Mouse (Mus musculus) induced T-regulatory cell, adult 2 months (primary cell): ENCODE results near the gene Dapl1.

Experiments
- DNase-seq: peaks from one replicate; pipeline ENCODE4 v3.0.0-alpha.2; 2012; ENCODE audit warnings: low read depth

Dapl1 gene

GRCm38 (mm10) chr2:59539796-59540195, 55.3 kb downstream of the Dapl1 start:
- DNase-seq = no peak

GRCm38 (mm10) chr2:59541121-59541887, 56.9 kb downstream of the Dapl1 start:
- peak; percentile 85 for DNase-seq

DNA sequence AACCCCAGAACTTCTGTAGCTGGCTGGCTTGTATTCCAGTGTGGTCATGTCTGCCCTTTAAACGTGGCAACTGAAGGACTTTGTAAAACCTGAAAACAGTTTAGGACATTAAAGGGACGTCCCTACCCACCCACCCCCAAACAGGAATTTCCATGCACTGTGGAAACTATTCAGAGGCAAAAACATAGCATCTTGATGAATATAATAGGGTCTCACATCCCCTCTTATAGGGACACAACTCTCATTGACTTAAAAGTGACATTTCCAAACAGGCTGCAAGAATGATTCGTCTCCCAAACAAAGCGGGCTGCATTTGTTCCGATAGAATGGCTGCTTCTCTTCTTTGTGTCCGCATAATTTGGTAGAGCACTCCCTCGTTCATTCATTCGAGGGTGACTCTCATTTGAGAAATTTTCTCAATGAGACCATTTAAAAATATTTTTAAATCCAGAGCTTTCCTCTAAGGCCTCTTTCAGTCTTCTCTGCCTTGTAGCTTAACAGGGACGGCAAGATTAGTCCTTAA, 59.2 kb downstream of the Dapl1 start:
- no peak for DNase-seq

DNA sequence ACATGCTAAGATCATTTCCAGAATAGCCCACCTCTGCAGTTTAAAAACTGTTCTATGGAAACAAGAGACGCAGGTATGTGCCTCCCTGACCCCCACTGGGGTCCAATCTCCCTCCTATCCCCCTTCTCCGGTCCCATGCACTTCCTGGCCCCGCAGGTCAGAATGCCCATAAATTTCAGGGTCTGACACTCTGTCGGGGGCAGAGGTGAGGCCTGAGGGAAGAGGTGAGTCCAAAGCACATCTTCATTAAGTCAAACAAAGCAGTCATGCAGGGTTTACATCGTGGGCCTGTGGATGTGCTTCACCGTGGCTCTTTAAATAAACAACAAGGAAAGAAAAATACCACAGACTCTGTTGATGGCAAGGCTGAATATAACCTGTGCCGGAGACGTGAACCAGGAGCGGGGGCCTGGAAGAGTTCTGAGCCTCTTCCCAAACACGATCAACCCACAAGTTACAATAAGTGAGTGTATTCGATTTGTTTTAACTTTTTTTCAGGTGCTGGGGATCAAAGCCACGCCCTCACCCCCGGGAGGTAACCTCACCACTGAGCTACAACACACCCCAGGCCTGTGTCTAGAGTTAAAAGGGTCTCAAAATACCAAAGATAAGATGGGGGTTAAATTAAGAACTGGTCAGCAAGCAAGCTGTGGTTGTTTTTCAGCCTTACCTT, 59.9 kb downstream of the Dapl1 start:
- no peak for DNase-seq

- DNase-seq = no peak
Observed at GRCm38 (mm10) chr2:59545001-59545400, 60.5 kb downstream of the Dapl1 start.

DNA sequence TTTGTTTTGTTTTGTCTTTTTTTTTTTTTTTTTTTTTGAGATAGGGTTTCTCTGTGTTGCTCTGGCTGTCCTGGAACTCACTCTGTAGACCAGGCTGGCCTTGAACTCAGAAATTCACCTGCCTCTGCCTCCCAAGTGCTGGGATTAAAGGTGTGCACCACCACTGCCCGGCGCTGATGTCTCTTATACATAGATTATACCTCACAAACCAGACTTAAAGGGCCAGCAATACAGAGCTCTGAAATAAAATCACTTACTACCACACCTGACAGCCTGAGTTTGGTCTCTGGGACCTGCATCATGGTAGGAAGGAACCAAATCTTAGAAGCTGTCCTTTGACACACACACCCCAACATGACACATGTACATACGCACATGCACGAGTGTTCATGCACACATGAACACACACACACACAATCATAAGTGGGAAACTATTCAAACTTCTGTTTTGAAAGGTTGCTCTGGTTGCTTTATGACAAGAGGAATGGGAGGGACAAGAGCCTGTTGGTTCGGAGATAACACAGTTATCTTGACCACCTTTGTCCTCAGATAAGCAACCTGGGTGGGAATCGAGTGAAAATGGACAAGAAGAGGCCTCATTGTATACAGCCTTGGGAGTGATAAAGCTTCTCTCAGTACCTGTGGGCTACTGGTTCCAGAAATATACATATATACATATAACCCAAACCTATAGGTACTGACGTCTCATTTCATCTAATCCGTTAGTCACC, 63.1 kb downstream of the Dapl1 start:
- DNase-seq = no peak

DNA sequence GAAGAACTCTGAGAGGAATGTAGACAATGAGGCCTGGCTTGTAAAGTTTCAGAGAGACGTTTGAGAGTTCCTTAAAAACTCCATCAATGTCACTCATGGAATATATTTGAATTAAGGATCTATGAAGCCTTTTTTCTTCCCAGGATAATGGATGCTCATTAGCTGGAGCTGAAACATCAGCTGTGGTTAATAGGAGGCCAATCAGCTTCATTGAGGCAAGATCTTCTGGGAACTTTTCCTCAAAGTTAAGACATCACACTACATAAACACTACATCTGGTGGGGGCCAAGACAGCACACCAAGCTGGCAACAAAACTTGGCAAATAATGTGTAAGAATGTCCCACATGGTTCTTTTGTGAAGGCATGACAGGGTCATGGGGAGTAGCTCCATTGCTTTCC, 68.3 kb downstream of the Dapl1 start:
- no peak for DNase-seq

DNA sequence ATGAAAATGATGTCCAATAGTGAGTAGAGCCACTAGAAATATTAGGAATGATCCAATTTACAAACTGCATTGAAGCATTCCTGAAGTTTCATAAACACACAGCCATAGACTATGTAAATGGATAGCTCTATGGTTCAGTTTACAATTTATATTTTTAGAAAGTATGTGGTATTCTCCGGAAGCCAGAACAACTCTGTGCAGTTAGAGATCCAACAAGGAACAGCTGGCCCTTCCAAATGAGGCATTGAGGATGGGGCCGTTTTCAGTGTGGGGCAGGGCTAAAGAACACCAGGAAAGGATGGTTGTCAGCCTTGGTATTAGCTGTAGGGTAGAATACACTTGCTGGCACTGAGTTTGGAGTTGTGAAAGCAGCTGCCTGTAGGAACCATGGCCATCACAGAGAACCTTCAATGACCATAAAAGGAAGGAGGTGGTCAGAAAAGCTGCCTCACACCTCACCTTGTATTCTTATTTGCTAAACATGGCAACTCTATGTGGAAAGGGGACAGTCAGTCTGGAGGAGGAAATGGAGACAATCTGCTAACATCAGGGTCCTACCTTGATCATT, 70.0 kb downstream of the Dapl1 start:
- no peak for DNase-seq
